Mouse (Mus musculus) heart, embryonic 10.5 days (tissue): Measurements from ENCODE around the gene Defa28. TPM values are rescaled to one million over a fixed set of nuclear protein-coding genes. Genes with fewer than 3 reads are reported as not detected.
"Not testable (repeated sequence)": the region's sequence is repeated elsewhere in the genome, so short reads cannot be mapped to it uniquely, and the experiment has no call there.

Source experiments
- DNase-seq: peaks from one replicate; pipeline ENCODE4 v3.0.0-alpha.2; 2017; ENCODE audit warnings: low spot score
- H3K27ac ChIP-seq: fragments of 300-500 bp; sonication (generic); 2 replicates; pipeline ENCODE4 v1.5.1; 2016; ENCODE audit warnings: mild to moderate bottlenecking
- H3K27me3 ChIP-seq: fragments of 300-500 bp; sonication (generic); 2 replicates; pipeline ENCODE4 v1.6.1; 2016; ENCODE audit warnings: mild to moderate bottlenecking; ENCODE audit not compliant: poor library complexity, insufficient read depth, severe bottlenecking
- H3K36me3 ChIP-seq: fragments of 300-500 bp; sonication (generic); 2 replicates; pipeline ENCODE4 v1.6.1; 2016; ENCODE audit warnings: mild to moderate bottlenecking, moderate library complexity
- H3K4me1 ChIP-seq: fragments of 300-500 bp; sonication (generic); 2 replicates; pipeline ENCODE4 v1.6.1; 2016; ENCODE audit warnings: mild to moderate bottlenecking
- H3K4me3 ChIP-seq: fragments of 300-500 bp; sonication (generic); 2 replicates; pipeline ENCODE4 v1.5.1; 2016; ENCODE audit warnings: mild to moderate bottlenecking, moderate library complexity
- H3K9me3 ChIP-seq: fragments of 300-500 bp; sonication (generic); 2 replicates; pipeline ENCODE4 v1.6.1; 2016; ENCODE audit warnings: mild to moderate bottlenecking, moderate library complexity
- WGBS: fragments of 180-500 bp; shearing (Covaris S2); methylation state at CpG from one replicate; pipeline ENCODE4 v1.1.7; 2016; 5-methylcytosine and 5-hydroxymethylcytosine counted together
- polyA plus RNA-seq: library from polyadenylated mRNA; unstranded; fragments of >200 nt; fragmentation: Nextera tagmentation; extraction: Ambion mirVana; gene quantifications from 2 replicates; pipeline ENCODE4 v1.2.1, GENCODE M21; 2016

Gene Defa28
- not detected in 2 replicates for polyA plus RNA-seq

GRCm38 (mm10) chr8:21582706-21583105 is at the start of gene Defa28:
Gene Defa28 (plus strand): TSS chr8:21583006.
- not testable (repeated sequence) for H3K36me3 ChIP-seq, H3K4me1 ChIP-seq, H3K9me3 ChIP-seq, H3K27ac ChIP-seq, H3K4me3 ChIP-seq, H3K27me3 ChIP-seq, DNase-seq
- WGBS, result no CpG with 5 or more reads among the region's 1 CpGs

DNA sequence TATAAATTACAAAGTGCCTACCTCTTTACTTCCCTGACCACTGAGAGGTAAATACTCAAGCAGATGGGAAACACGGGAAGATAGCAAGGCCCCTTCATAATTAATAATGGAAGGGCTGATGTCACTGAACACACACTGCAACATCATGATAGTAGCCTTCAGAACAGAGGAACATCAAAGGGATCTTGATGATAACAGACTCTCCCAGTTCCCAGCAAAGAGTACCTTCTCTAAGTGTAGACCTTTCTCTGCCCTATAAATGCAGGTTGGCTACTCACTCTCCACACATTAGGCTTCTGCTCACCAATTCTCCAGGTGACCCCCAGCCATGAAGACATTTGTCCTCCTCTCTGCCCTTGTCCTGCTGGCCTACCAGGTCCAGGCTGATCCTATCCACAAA is 17.7 kb upstream of the Defa28 start, which contains the start of gene Defa37:
TSS of gene Defa37 (plus strand) at position 301 of the 400 bp plus-strand sequence.
- no CpG with 5 or more reads among the region's 1 CpGs for WGBS
- not testable (repeated sequence) for H3K4me3 ChIP-seq, H3K27ac ChIP-seq, H3K4me1 ChIP-seq, H3K27me3 ChIP-seq, DNase-seq, H3K9me3 ChIP-seq, H3K36me3 ChIP-seq

GRCm38 (mm10) chr8:21594408-21594807 is 11.6 kb downstream of the Defa28 start, which contains the start of gene Gm7861:
Gene Gm7861 (minus strand): TSS chr8:21594508.
- H3K27ac ChIP-seq, H3K36me3 ChIP-seq, H3K9me3 ChIP-seq, DNase-seq, H3K27me3 ChIP-seq, H3K4me3 ChIP-seq, H3K4me1 ChIP-seq: not testable (repeated sequence)
- WGBS, result no CpG with 5 or more reads among the region's 1 CpGs

- H3K9me3 ChIP-seq, H3K4me1 ChIP-seq, H3K36me3 ChIP-seq, H3K27me3 ChIP-seq, H3K4me3 ChIP-seq, H3K27ac ChIP-seq, DNase-seq: not testable (repeated sequence)
- 67% methylated on average over 1 of the region's 1 CpGs for WGBS
Observed at GRCm38 (mm10) chr8:21617883-21618282, 35.1 kb downstream of the Defa28 start, which contains the start of gene Defa26. Gene Defa26 (plus strand): TSS chr8:21618183.

Other genes with a start within 250 kb of the Defa28 start
- gene Defa2, start 204.5 kb upstream of the Defa28 start, polyA plus RNA-seq, result not detected in 2 replicates
- not detected in 2 replicates for gene Defa33, start 191.2 kb upstream of the Defa28 start, polyA plus RNA-seq
- gene Defa36, start 155.6 kb upstream of the Defa28 start, polyA plus RNA-seq, result not detected in 2 replicates
- not detected in 2 replicates for gene Gm7849, start 126.4 kb upstream of the Defa28 start, polyA plus RNA-seq
- not detected in 2 replicates for gene Defa20, start 73.7 kb upstream of the Defa28 start, polyA plus RNA-seq
- not detected in 2 replicates for gene Defa32, start 54.0 kb upstream of the Defa28 start, polyA plus RNA-seq
- not detected in 2 replicates for gene Defa37, start 17.6 kb upstream of the Defa28 start, polyA plus RNA-seq
- gene Gm7861, start 11.5 kb downstream of the Defa28 start, polyA plus RNA-seq, result not detected in 2 replicates
- gene Defa26, start 35.2 kb downstream of the Defa28 start, polyA plus RNA-seq, result not detected in 2 replicates
- not detected in 2 replicates for gene Defa17, start 72.8 kb downstream of the Defa28 start, polyA plus RNA-seq
- not detected in 2 replicates for gene Defa34, start 82.8 kb downstream of the Defa28 start, polyA plus RNA-seq
- gene AY761184, start 120.6 kb downstream of the Defa28 start, polyA plus RNA-seq, result not detected in 2 replicates
- gene Defa24, start 151.5 kb downstream of the Defa28 start, polyA plus RNA-seq, result not detected in 2 replicates
- gene Defb50, start 240.5 kb downstream of the Defa28 start, polyA plus RNA-seq, result not detected in 2 replicates